ENCODE assay signal across 8 mouse cellular contexts in the genomic region with DNA sequence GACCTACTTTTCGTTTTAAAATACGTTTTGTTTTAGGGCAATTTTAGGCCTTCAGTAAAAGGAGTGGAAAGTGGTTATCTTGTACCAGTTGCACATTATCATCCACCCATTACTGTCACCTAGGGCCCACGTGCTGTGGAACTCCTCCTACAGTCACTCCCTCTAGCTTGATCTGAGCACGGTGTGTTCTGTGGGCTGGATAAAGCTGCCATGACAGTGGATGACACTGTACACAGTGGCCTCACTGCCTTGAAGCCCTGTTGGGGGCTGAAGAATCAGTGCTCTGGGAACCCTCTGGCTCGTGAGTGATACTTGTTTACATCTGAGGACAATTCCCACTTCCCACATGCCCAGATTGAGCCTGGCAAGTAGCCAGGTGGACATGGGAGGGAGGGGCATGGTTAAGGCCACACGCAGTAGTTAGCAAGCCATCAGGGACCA. TPM values are rescaled to one million over a fixed set of nuclear protein-coding genes. Genes with fewer than 3 reads are reported as not detected.
DNase-seq lines count a peak whose midpoint lies in the region; ATAC-seq and TF ChIP-seq lines count a peak whose summit lies in the region.

No protein-coding gene starts in this region.

- peak overlapping the region; percentile 92 for H3K27ac ChIP-seq in forebrain, embryonic 16.5 days (ENCODE audit: low read length)
- peak overlapping the region; percentile 86; the same call in 1 of the 2 replicates for H3K27ac ChIP-seq in intestine, postnatal 0 days (ENCODE audit: low read depth, low read length)
- peak overlapping the region; percentile 89 for H3K27ac ChIP-seq in lung, embryonic 14.5 days (ENCODE audit: low read depth)
- no peak overlapping the region; the same call in 1 of the 2 replicates for H3K27ac ChIP-seq in olfactory bulb, adult 2 months (ENCODE audit: insufficient read depth, low read depth, low read length)

- no peak for TF ChIP-seq POLR2A in olfactory bulb, adult 2 months (IDR thresholded peaks at IDR 0.05; ENCODE audit: insufficient read depth, low read depth, low read length)

- WGBS in forebrain, embryonic 16.5 days = 4% methylated on average over 6 of the region's 6 CpGs
- WGBS in intestine, postnatal 0 days = 2% methylated on average over 6 of the region's 6 CpGs
- WGBS in lung, embryonic 14.5 days = 4% methylated on average over 6 of the region's 6 CpGs
- WGBS in olfactory bulb, adult 2 months = 1% methylated on average over 6 of the region's 6 CpGs

- H3K9ac ChIP-seq in forebrain, embryonic 16.5 days (replicated peaks; ENCODE audit: low read depth, low read length) = peak overlapping the region; percentile 83
- peak overlapping the region; percentile 73 for H3K9ac ChIP-seq in intestine, postnatal 0 days (ENCODE audit: low read depth, low read length)
- H3K9ac ChIP-seq in lung, embryonic 14.5 days = peak overlapping the region; percentile 78

- DNase-seq in 3T3-L1 (ENCODE audit: low read depth, low spot score) = peak; percentile 70
- DNase-seq in CD8-positive naive resting alpha-beta T cell, adult 2 months (ENCODE audit: low read depth in 2 of 2, low spot score in 2 of 2) = peak; percentile 16 to 32
- peak; percentile 31 for DNase-seq in c-Kit-positive CD71-negative TER-119-negative erythroid progenitor cells, embryonic 14.5 days (ENCODE audit: low read depth)
- peak; percentile 85 for DNase-seq in lung, embryonic 14.5 days
- no peak for DNase-seq in gastrocnemius, postnatal 4 days (ENCODE audit: low spot score in 2 of 2)

- peak overlapping the region; percentile 95 for H3K4me2 ChIP-seq in forebrain, embryonic 16.5 days (ENCODE audit: low read length)
- H3K4me2 ChIP-seq in intestine, postnatal 0 days (replicated peaks; ENCODE audit: low read depth) = peak overlapping the region; percentile 86
- H3K4me2 ChIP-seq in lung, embryonic 14.5 days = peak overlapping the region; percentile 98

- H3K4me3 ChIP-seq in forebrain, embryonic 16.5 days (replicated peaks; ENCODE audit: low read length) = peak overlapping the region; percentile 81
- peak overlapping the region; percentile 81 for H3K4me3 ChIP-seq in intestine, postnatal 0 days (ENCODE audit: low read depth, low read length)
- peak overlapping the region; percentile 68 for H3K4me3 ChIP-seq in lung, embryonic 14.5 days (ENCODE audit: low read depth, low read length)
- H3K4me3 ChIP-seq in olfactory bulb, adult 2 months (ENCODE audit: insufficient read depth, low read depth, low read length) = peak overlapping the region; percentile 89

- TF ChIP-seq CTCF in intestine, postnatal 0 days (IDR thresholded peaks at IDR 0.05; ENCODE audit: low read depth) = no peak
- TF ChIP-seq CTCF in lung, embryonic 14.5 days (IDR thresholded peaks at IDR 0.05; ENCODE audit: low read depth) = no peak
- no peak for TF ChIP-seq CTCF in olfactory bulb, adult 2 months (IDR thresholded peaks at IDR 0.05; ENCODE audit: insufficient read depth, low read depth, low read length)

- H3K4me1 ChIP-seq in forebrain, embryonic 16.5 days (replicated peaks; ENCODE audit: control insufficient read depth, insufficient read depth, low read length) = peaks cover 17% of the 10 kb centered on the region
- H3K4me1 ChIP-seq in intestine, postnatal 0 days (replicated peaks; ENCODE audit: control insufficient read depth, insufficient read depth, low read length) = peaks cover 9% of the 10 kb centered on the region; the same call in 1 of the 2 replicates
- H3K4me1 ChIP-seq in lung, embryonic 14.5 days (ENCODE audit: insufficient read depth) = peaks cover 9% of the 10 kb centered on the region
- H3K4me1 ChIP-seq in olfactory bulb, adult 2 months (ENCODE audit: control insufficient read depth, insufficient read depth, low read length) = peaks cover 24% of the 10 kb centered on the region

- no peak for ATAC-seq in forebrain, embryonic 16.5 days
- ATAC-seq in intestine, postnatal 0 days = peak; percentile 31
- 0 out of 2 replicates have a peak, but pooled peaks have one; percentile 18 for ATAC-seq in lung, embryonic 14.5 days (ENCODE audit: insufficient read depth)

- H3K9me3 ChIP-seq in forebrain, embryonic 16.5 days (ENCODE audit: control insufficient read depth, low read length) = no peaks in the 10 kb centered on the region
- H3K9me3 ChIP-seq in intestine, postnatal 0 days (ENCODE audit: control insufficient read depth) = no peaks in the 10 kb centered on the region
- no peaks in the 10 kb centered on the region for H3K9me3 ChIP-seq in lung, embryonic 14.5 days (ENCODE audit: low read depth, low read length)

- H3K27me3 ChIP-seq in forebrain, embryonic 16.5 days (replicated peaks; ENCODE audit: control insufficient read depth, insufficient read depth, low read length) = no peaks in the 10 kb centered on the region
- no peaks in the 10 kb centered on the region for H3K27me3 ChIP-seq in intestine, postnatal 0 days (replicated peaks; ENCODE audit: control insufficient read depth, insufficient read depth, low read length)
- H3K27me3 ChIP-seq in lung, embryonic 14.5 days (ENCODE audit: insufficient read depth, low read length) = no peaks in the 10 kb centered on the region

- peaks cover 5% of the 10 kb centered on the region; the same call in 1 of the 2 replicates for H3K36me3 ChIP-seq in forebrain, embryonic 16.5 days (ENCODE audit: control insufficient read depth, insufficient read depth)
- H3K36me3 ChIP-seq in intestine, postnatal 0 days (ENCODE audit: control insufficient read depth, insufficient read depth) = peaks cover 14% of the 10 kb centered on the region
- H3K36me3 ChIP-seq in lung, embryonic 14.5 days (ENCODE audit: insufficient read depth) = peaks cover 38% of the 10 kb centered on the region

RNA-seq across cellular contexts. Expression of a gene that starts 1.2 kb away (rescaled TPM):
- 133 and 135 TPM in 2 replicates for polyA plus RNA-seq in forebrain, embryonic 16.5 days (2015; fragmentation: Nextera tagmentation; extraction: Ambion mirVana)
- 127 and 129 TPM in 2 replicates for polyA plus RNA-seq in intestine, postnatal 0 days (2015; fragmentation: Nextera tagmentation; extraction: Ambion mirVana)
- 183 and 185 TPM in 2 replicates for polyA plus RNA-seq in lung, embryonic 14.5 days (2014; fragmentation: Nextera tagmentation; extraction: Ambion mirVana)
- polyA plus RNA-seq in olfactory bulb, adult 2 months (2012; ENCODE audit: insufficient read depth, insufficient read length, low replicate concordance, missing spikeins) = not detected in 2 replicates
- total RNA-seq in gastrocnemius, postnatal 4 days (2021) = 10 to 100 TPM; 81.9 to 87.1 TPM

RNA-seq across cellular contexts. Expression of a gene that starts 52.9 kb away (rescaled TPM):
- polyA plus RNA-seq in forebrain, embryonic 16.5 days (2015; fragmentation: Nextera tagmentation; extraction: Ambion mirVana) = 56.3 and 60.7 TPM in 2 replicates
- polyA plus RNA-seq in intestine, postnatal 0 days (2015; fragmentation: Nextera tagmentation; extraction: Ambion mirVana) = 12.2 and 13.4 TPM in 2 replicates
- 53.3 and 57.7 TPM in 2 replicates for polyA plus RNA-seq in lung, embryonic 14.5 days (2014; fragmentation: Nextera tagmentation; extraction: Ambion mirVana)
- not detected in 2 replicates for polyA plus RNA-seq in olfactory bulb, adult 2 months (2012; ENCODE audit: insufficient read depth, insufficient read length, low replicate concordance, missing spikeins)
- 10 to 100 TPM; 61.6 to 63.6 TPM for total RNA-seq in gastrocnemius, postnatal 4 days (2021)

Comparison
In these comparisons a context has a peak if more than half of its experiments do, and no peak if none do; other contexts are left out.
1. DNase-seq: peak in 3T3-L1 (single experiment), CD8-positive naive resting alpha-beta T cell, adult 2 months (2 of 2), c-Kit-positive CD71-negative TER-119-negative erythroid progenitor cells, embryonic 14.5 days (single experiment) and lung, embryonic 14.5 days (single experiment); none in gastrocnemius, postnatal 4 days (0 of 2).
2. RNA of a gene that starts 1.2 kb away (polyA plus RNA-seq): 183 to 185 TPM in lung, embryonic 14.5 days, 133 to 135 TPM in forebrain, embryonic 16.5 days and 127 to 129 TPM in intestine, postnatal 0 days; not detected in olfactory bulb, adult 2 months; every median in the first group is over 100 times any median in the second.
3. Peak in every context shown above with its lines, with median percentiles within 50 percentile points of each other: H3K4me2 ChIP-seq, H3K4me3 ChIP-seq and H3K9ac ChIP-seq.